Mouse (Mus musculus) embryo, embryonic 11 days (tissue): ENCODE measurements at regions not wholly inside any gene's neighbourhood (a gene's known extent, or its start where the extent isn't known, plus 50 kb on each side); places are given as distances from the start of the nearest gene placed in this dataset.

Experiments used
- DNase-seq: peaks from one replicate; pipeline ENCODE4 v3.0.0-alpha.2; 2015

DNA sequence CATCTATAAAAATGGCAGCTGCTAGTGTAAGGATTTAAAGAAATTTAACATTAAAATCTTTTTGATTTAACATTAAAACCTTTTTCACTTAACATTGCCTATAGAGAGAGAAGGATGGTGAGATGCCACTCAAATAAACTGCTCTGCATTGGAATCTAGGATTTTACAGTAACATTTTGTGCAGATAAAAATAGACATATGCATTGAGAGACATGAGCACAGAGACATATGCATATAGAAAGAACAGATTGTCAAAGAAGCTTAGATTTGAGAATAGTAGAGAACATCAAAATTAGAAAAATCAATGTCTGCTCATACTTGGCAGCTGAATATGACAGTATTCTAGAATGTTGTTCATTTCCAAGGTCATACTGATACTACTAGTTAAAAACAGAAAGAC is 220.2 kb downstream of the Arap2 start:
- no peak for DNase-seq

DNA sequence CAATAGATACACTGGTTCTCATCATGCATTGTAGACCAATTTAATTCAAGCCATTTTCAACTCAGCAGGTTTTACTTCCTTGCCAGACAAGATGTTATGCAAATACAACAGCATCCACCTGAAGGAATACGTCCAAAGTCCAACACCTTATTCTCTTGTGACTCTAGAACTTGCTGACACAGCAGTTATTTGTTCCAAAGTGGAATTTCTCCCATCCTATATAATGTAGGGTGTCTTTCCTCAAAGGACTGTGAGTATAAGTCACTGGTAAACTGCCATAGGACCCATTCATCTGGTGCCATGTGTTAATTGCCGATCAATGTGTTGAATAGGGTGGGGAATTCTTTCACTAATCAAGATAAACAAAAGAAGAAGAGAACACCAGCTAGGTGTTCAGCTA is 226.7 kb downstream of the Arap2 start:
- DNase-seq: no peak

DNA sequence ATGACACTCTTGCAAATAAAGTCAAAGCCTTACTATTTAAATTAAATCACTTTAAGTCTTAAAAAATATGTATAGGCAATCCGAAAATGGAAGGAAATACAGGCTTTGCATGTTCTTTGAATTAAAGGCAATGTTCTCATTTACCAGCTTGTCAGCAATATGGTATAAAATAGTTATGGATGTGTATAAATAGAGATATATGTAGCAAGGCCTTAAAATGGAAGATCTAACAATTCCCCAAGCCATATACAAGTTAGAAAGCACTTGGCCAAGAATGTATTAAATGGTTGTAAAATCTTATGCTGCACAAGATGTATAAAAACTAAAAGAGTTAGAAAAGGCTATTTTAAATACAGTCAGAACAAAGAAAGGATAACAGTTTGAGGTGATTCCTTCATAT is 254.1 kb downstream of the Arap2 start:
- DNase-seq: no peak

DNA sequence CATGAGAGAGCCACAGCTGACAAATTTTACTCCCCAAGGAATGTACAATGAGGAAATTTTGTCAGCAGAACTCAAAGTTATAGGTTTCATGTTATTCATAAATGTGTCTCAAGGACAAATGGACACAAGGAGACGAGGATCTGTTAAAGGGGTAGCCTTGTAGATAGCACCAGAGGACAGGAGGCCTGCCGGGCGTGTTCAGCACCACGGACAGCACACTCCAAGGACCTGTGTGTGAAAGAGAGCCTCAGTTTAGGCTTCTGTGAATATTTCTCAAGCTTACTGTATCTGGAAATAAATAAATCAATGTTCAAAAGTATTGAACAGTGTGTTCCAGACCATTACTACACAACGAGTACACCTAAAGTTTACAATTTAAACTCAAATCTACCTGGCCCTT is 282.4 kb downstream of the Arap2 start:
- DNase-seq: peak; percentile 72

DNA sequence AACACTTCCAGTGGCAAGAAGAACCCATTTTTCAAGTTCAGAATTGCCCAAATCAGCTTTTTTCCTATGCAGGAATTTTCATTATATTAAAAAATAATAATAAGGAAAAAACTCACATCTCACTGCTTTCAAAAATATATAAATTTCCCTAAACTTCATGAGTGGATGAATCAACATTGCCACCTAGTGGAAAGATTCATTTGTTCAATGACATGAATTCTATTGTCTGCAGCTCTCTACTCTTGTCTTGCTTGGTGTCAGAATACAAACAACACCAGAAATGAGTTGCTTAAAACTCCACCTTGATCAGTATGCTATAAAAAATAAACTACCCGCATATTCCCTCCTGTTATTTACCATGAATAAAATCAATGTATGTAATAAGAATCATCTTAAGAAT is 285.0 kb downstream of the Arap2 start:
- peak; percentile 48 for DNase-seq

DNA sequence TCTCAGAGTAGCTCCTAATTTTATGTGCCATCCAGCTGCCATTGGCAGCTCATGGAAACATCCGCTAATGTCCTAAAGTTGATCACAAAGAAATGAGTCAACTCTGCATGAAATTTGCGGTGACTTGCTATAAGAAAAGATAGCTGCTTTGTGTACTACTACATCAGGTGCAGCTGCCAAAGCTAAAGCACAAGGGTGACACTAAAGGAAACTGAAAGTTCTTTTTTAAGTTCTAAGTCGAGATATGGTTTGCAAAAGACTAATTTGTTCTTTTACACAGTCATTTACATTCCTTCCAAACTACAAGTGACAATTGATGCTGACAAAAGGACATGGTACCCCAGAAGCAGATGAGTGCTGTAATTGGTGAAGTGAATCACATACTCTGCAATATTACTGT is 292.5 kb downstream of the Arap2 start:
- no peak for DNase-seq

DNA sequence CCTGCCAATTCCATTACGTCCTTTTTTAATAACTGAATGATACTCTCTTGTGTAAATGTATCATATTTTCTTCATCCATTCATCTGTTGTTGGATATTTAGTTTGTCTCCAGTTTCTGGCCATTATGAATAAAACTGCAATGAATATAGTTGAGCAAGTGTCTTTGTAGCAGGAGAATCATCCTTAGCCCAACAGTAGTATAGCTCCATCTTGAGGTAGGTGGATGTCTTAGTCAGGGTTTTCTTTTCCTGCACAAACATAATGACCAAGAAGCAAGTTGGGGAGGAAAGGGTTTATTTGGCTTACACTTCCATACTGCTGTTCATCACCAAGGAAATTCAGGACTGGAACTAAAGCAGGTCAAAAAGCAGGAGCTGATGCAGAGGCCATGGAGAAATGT is 299.2 kb downstream of the Arap2 start:
- DNase-seq: no peak

DNA sequence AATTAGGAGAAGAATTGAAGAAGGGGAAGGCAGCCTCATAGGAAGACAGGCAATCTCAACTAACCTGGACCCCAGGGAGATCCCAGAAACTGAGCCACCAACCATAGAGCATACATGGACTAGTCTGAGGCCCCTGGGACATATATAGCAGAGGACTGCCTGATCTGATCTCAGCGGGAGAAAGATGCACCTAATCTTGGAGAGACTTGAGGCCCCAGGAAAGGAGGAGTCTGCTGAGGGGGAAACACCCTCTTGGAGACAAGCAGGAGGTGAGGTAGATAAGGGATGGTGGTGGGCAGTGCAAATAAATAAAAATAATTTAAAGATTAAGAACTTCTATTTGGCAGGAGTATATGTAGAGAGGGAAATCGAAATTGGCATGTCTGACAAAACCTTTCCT is 303.4 kb downstream of the Arap2 start:
- DNase-seq: no peak
